Mouse (Mus musculus) MEL (cell line): ENCODE measurements around the gene Ctcf.

Experiments
- CTCF ChIP-seq, 3 experiments: IDR thresholded peaks in 2 of 3; conservative IDR thresholded peaks in 1 of 3; 2 replicates each; pipeline ENCODE4 v1.5.1; 2011 to 2012; ENCODE audit warnings: low read length in 3 of 3, low read depth in 2 of 3, mild to moderate bottlenecking in 2 of 3, improper control_type of control experiment in 1 of 3, inconsistent platforms in 1 of 3, mixed read lengths in 1 of 3, moderate library complexity in 1 of 3; ENCODE audit not compliant: control insufficient read depth in 1 of 3, insufficient read depth in 1 of 3, poor library complexity in 1 of 3, severe bottlenecking in 1 of 3
- E2F4 ChIP-seq: IDR thresholded peaks from 2 replicates; pipeline ENCODE4 v1.6.1; 2011; ENCODE audit warnings: low read depth, low read length, improper control_type of control experiment, borderline replicate concordance
- MAZ ChIP-seq: IDR thresholded peaks from 2 replicates; pipeline ENCODE4 v1.6.1; 2012; ENCODE audit warnings: low read depth, mild to moderate bottlenecking, inconsistent platforms, low read length, improper control_type of control experiment
- MXI1 ChIP-seq: IDR thresholded peaks from 2 replicates; pipeline ENCODE4 v1.6.1; 2011; ENCODE audit warnings: mild to moderate bottlenecking, low read depth, low read length, improper control_type of control experiment
- POLR2A ChIP-seq, 2 experiments: IDR thresholded peaks; 2 replicates each; pipeline ENCODE4 v1.6.1; 2011 to 2012; ENCODE audit warnings: low read length in 2 of 2, mild to moderate bottlenecking in 2 of 2, control low read depth in 1 of 2, improper control_type of control experiment in 1 of 2, low read depth in 1 of 2, moderate library complexity in 1 of 2; ENCODE audit not compliant: control insufficient read depth in 1 of 2, insufficient read depth in 1 of 2, poor library complexity in 1 of 2

- TF ChIP-seq POLR2A (IDR thresholded peaks at IDR 0.05; ENCODE audit: control insufficient read depth in 1 of 2, insufficient read depth in 1 of 2, low read depth in 1 of 2, low read length in 2 of 2, poor library complexity in 1 of 2): no peak
- no peak for TF ChIP-seq E2F4
- no peak for TF ChIP-seq CTCF (IDR thresholded peaks at IDR 0.05 in 2 of 3, conservative IDR thresholded peaks at IDR 0.05 in 1 of 3; ENCODE audit: control insufficient read depth in 1 of 3, insufficient read depth in 1 of 3, low read depth in 2 of 3, low read length in 3 of 3, poor library complexity in 1 of 3, severe bottlenecking in 1 of 3)
- no peak for TF ChIP-seq MXI1
- TF ChIP-seq MAZ: no peak
These were observed 51.9 kb downstream of the Ctcf start for GRCm38 (mm10) chr8:105688242-105688752.
